Mouse (Mus musculus) neural tube, embryonic 15.5 days (tissue): ENCODE results near the gene Gm28374. TPM values are rescaled to one million over a fixed set of nuclear protein-coding genes. Genes with fewer than 3 reads are reported as not detected.

Source experiments
- ATAC-seq: fragments of 200-750 bp; cut with Nextera tagmentation; 2 replicates; pipeline ENCODE4 v1.8.0; 2017; ENCODE audit warnings: mild to moderate bottlenecking, moderate TSS enrichment, moderate library complexity; ENCODE audit not compliant: low FRiP score
- H3K27ac ChIP-seq: fragments of 300-500 bp; sonication (generic); replicated peaks from 2 replicates; pipeline ENCODE4 v1.5.1; 2015; ENCODE audit warnings: mild to moderate bottlenecking, inconsistent platforms
- H3K27me3 ChIP-seq: fragments of 300-500 bp; sonication (generic); replicated peaks from 2 replicates; pipeline ENCODE4 v1.6.1; 2015; ENCODE audit warnings: inconsistent platforms
- H3K36me3 ChIP-seq: fragments of 300-500 bp; sonication (generic); 2 replicates; pipeline ENCODE4 v1.6.1; 2015; ENCODE audit warnings: inconsistent platforms
- H3K4me1 ChIP-seq: fragments of 300-500 bp; sonication (generic); 2 replicates; pipeline ENCODE4 v1.6.1; 2015; ENCODE audit warnings: inconsistent platforms
- H3K4me2 ChIP-seq: fragments of 300-500 bp; sonication (generic); 2 replicates; pipeline ENCODE4 v1.6.1; 2015; ENCODE audit warnings: inconsistent platforms, mild to moderate bottlenecking, moderate library complexity
- H3K4me3 ChIP-seq: fragments of 300-500 bp; sonication (generic); replicated peaks from 2 replicates; pipeline ENCODE4 v1.5.1; 2015; ENCODE audit warnings: mild to moderate bottlenecking, inconsistent platforms
- H3K9ac ChIP-seq: fragments of 300-500 bp; sonication (generic); replicated peaks from 2 replicates; pipeline ENCODE4 v1.6.1; 2015; ENCODE audit warnings: mild to moderate bottlenecking, inconsistent platforms
- H3K9me3 ChIP-seq: fragments of 300-500 bp; sonication (generic); replicated peaks from 2 replicates; pipeline ENCODE4 v1.6.1; 2016; ENCODE audit warnings: inconsistent platforms
- WGBS: fragments of 180-500 bp; shearing (Covaris S2); methylation state at CpG from one replicate; pipeline ENCODE4 v1.1.7; 2015; ENCODE audit warnings: mixed read lengths; 5-methylcytosine and 5-hydroxymethylcytosine counted together
- polyA plus RNA-seq: library from polyadenylated mRNA; unstranded; fragments of >200 nt; fragmentation: Nextera tagmentation; extraction: Ambion mirVana; gene quantifications from 2 replicates; pipeline ENCODE4 v1.2.1, GENCODE M21; 2015

Gm28374 gene
- polyA plus RNA-seq, 1 experiment from 2014 or later, result 1.5 TPM

DNA sequence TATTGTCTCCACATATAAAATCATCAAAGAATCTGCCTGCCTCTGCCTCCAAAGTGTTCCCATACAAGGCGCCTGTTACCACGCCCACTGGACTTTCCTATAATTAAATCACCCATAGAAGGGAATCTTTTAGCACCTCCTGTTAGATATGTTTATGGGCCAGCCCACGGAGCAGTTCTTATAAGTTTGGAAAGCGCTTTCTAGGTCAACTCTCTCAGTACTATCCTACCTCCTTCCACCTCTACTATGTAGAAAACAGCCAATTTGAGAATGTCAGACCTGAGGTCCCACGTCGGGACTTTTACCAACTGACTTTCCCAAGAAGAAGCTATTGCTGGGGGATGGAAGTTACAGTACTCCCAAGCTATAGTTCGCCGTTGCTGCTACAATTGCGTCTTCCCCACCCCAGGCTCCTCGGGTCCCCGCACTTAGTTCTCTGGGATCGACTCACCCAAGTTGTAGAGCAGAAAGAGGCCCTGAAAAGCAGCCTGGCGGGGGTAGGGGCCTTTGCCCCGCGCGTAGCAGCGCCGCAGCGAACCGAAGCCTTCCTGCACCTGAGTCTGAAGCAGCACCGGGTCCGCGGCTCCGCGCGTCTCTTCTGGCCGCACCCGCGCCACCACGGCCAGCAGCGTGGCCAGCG, 35.4 kb upstream of the Gm28374 start:
- Histone ChIP-seq H3K27me3 (no peaks in the 10 kb centered on the region), H3K4me3 (peak overlapping the region; percentile 71), H3K9ac (peak overlapping the region; percentile 78), H3K9me3 (no peaks in the 10 kb centered on the region), H3K36me3 (peaks cover 35% of the 10 kb centered on the region), H3K4me1 (peaks cover 30% of the 10 kb centered on the region), H3K27ac (peak overlapping the region; percentile 95), H3K4me2 (peak overlapping the region; percentile 92)
- WGBS, result 5% methylated on average over 32 of the region's 32 CpGs
- ATAC-seq, result no peak

- H3K4me3 ChIP-seq, result peak overlapping the region; percentile 71; the same call in 1 of the 2 replicates
Measured at GRCm38 (mm10) chr19:6116113-6116850, 34.2 kb upstream of the Gm28374 start.

DNA sequence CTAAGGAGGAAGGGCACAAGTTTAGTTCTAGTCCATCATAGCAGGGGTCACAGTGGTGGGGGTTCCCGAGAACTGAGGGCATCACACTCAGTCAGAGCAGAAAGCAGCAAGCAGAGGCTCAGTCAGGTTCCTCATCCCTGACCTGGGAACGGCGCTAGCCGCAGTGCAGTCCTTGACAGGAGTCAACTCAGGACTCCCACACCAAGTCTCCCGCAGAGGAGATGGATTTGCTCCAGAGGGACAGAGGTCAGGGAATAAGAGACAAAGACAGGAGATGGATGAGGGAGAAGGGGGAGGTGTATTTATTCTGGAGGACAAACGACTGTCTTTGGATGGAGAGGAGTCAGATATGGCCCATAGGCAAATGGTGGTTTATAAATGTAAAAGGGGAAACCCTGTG, 31.1 kb upstream of the Gm28374 start:
- no peak overlapping the region for H3K4me3 ChIP-seq
- no peak for ATAC-seq
- WGBS, result 71% methylated on average over 6 of the region's 6 CpGs
- peaks cover 31% of the 10 kb centered on the region for H3K36me3 ChIP-seq
- H3K27me3 ChIP-seq, result no peaks in the 10 kb centered on the region
- no peaks in the 10 kb centered on the region for H3K9me3 ChIP-seq
- H3K9ac ChIP-seq, result no peak overlapping the region
- H3K4me2 ChIP-seq, result no peak overlapping the region
- no peak overlapping the region for H3K27ac ChIP-seq
- H3K4me1 ChIP-seq, result peaks cover 16% of the 10 kb centered on the region

More at GRCm38 (mm10) chr19:6116113-6116850, 34.2 kb upstream of the Gm28374 start:
- H3K27me3 ChIP-seq, result no peaks in the 10 kb centered on the region
- H3K4me2 ChIP-seq, result peak overlapping the region; percentile 92
- ATAC-seq, result no peak
- H3K4me1 ChIP-seq, result peaks cover 30% of the 10 kb centered on the region
- 90% methylated on average over 15 of the region's 15 CpGs for WGBS
- H3K9me3 ChIP-seq, result no peaks in the 10 kb centered on the region
- H3K36me3 ChIP-seq, result peaks cover 36% of the 10 kb centered on the region
- no peak overlapping the region for H3K27ac ChIP-seq
- H3K9ac ChIP-seq, result 0 out of 2 replicates have a peak overlapping the region, but pooled peaks have one; percentile 36

DNA sequence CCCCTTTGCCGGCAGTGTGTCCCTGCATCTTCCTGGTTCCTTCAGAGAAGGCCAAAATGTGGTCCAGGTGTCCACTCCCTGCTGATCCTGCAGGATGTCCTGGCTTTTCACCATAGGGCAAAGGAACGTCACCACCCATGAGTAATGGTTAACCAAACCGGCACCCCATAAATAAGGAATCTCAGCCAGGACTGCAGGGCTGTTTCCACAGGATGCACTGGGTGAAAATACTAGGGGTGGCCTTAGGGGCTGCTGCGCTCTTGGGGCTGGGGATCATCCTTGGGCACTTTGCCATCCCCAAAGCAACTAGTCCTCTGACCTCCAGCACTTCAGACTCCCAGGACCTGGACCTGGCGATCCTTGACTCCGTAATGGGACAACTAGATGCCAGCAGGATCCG, 23.5 kb upstream of the Gm28374 start, which contains the start of gene Naaladl1:
Gene Naaladl1, plus strand, starts transcription at position 197 of the 400 bp plus-strand sequence.
- H3K4me2 ChIP-seq, result no peak within 1 kb of the TSS
- H3K9me3 ChIP-seq, result no peaks in the 10 kb centered on the region
- no peaks in the 10 kb centered on the region for H3K36me3 ChIP-seq
- H3K9ac ChIP-seq, result no peak within 1 kb of the TSS
- no peaks in the 10 kb centered on the region for H3K4me1 ChIP-seq
- H3K27ac ChIP-seq, result no peak within 1 kb of the TSS
- H3K4me3 ChIP-seq, result no peak within 1 kb of the TSS
- no peak for ATAC-seq
- H3K27me3 ChIP-seq, result no peaks in the 10 kb centered on the region
- 88% methylated on average over 7 of the region's 7 CpGs for WGBS

- Histone ChIP-seq H3K36me3 (no peaks in the 10 kb centered on the region), H3K9ac (no peak overlapping the region)
- WGBS, result 89% methylated on average over 4 of the region's 4 CpGs
Measured at GRCm38 (mm10) chr19:6104476-6104875, 22.4 kb upstream of the Gm28374 start.

GRCm38 (mm10) chr19:6102169-6102853, 20.3 kb upstream of the Gm28374 start:
- no peak for ATAC-seq
- H3K4me1 ChIP-seq, result no peaks in the 10 kb centered on the region
- no peaks in the 10 kb centered on the region for H3K27me3 ChIP-seq
- H3K4me2 ChIP-seq, result no peak overlapping the region
- no peaks in the 10 kb centered on the region for H3K9me3 ChIP-seq
- WGBS, result 86% methylated on average over 6 of the region's 6 CpGs
- H3K9ac ChIP-seq, result no peak overlapping the region
- H3K4me3 ChIP-seq, result no peak overlapping the region
- no peak overlapping the region for H3K27ac ChIP-seq
- H3K36me3 ChIP-seq, result no peaks in the 10 kb centered on the region

More at GRCm38 (mm10) chr19:6104476-6104875, 22.4 kb upstream of the Gm28374 start:
- Histone ChIP-seq H3K27ac (no peak overlapping the region), H3K27me3 (no peaks in the 10 kb centered on the region), H3K4me2 (no peak overlapping the region), H3K9me3 (no peaks in the 10 kb centered on the region), H3K4me3 (no peak overlapping the region), H3K4me1 (no peaks in the 10 kb centered on the region)
- no peak for ATAC-seq

DNA sequence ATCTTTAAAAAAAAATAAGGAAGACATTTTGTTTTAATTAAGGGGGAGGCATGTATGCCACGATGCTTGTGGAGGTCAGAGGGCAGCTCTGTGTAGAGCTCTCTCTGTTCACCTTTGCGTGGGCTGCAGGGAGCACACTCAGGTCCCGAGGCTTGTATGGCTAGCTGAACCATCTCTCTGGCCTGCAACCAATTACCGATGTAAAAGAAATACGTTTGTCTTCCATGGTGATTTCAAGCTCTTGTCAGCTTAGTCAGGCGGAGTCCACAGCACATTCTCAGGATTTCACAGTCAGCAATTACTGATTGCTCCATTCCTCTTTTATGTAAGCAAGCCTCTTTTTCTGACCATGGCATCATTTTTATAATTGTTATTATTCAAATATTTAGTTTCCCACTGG, 19.1 kb upstream of the Gm28374 start:
- no peak overlapping the region for H3K9ac ChIP-seq
- no peak overlapping the region for H3K27ac ChIP-seq
- no peaks in the 10 kb centered on the region for H3K27me3 ChIP-seq
- H3K4me3 ChIP-seq, result no peak overlapping the region
- no peak overlapping the region for H3K4me2 ChIP-seq
- H3K4me1 ChIP-seq, result no peaks in the 10 kb centered on the region
- WGBS, result 58% methylated on average over 6 of the region's 6 CpGs
- H3K9me3 ChIP-seq, result no peaks in the 10 kb centered on the region
- no peaks in the 10 kb centered on the region for H3K36me3 ChIP-seq
- ATAC-seq, result no peak

DNA sequence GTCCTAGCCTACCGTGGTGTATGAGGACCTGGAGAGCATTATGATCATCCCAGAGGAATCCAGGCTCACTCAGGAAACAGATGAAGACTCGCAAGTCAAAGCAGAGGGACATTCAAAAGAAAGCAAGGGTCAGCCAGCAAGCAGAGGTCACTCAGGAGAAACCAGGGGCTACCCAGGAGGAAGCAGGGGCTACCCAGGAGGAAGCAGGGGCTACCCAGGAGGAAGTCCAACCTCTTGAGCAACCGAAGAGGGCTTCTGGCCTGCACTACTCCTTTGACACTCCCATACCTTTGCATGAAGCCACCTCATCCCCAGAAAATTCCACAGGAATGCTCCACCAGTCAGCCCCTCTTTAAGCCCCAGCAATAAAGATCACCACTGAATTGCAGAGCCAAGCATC, 15.8 kb upstream of the Gm28374 start:
- no peak overlapping the region for H3K27ac ChIP-seq
- H3K9ac ChIP-seq, result no peak overlapping the region
- no peak overlapping the region for H3K4me2 ChIP-seq
- WGBS, result 84% methylated on average over 3 of the region's 3 CpGs
- H3K4me3 ChIP-seq, result no peak overlapping the region
- H3K9me3 ChIP-seq, result no peaks in the 10 kb centered on the region
- no peaks in the 10 kb centered on the region for H3K4me1 ChIP-seq
- no peak for ATAC-seq
- no peaks in the 10 kb centered on the region for H3K36me3 ChIP-seq
- H3K27me3 ChIP-seq, result no peaks in the 10 kb centered on the region

GRCm38 (mm10) chr19:6094119-6094518, 12.1 kb upstream of the Gm28374 start, which contains the start of gene AC131692.1:
TSS of gene AC131692.1 (plus strand) at chr19:6094419.
- Histone ChIP-seq H3K9ac (no peak within 1 kb of the TSS), H3K9me3 (no peaks in the 10 kb centered on the region), H3K27me3 (no peaks in the 10 kb centered on the region), H3K27ac (no peak within 1 kb of the TSS), H3K4me1 (no peaks in the 10 kb centered on the region), H3K4me2 (no peak within 1 kb of the TSS), H3K4me3 (no peak within 1 kb of the TSS), H3K36me3 (0 out of 2 replicates have a peak, but pooled peaks cover 3% of the 10 kb centered on the region)
- no peak for ATAC-seq
- 92% methylated on average over 7 of the region's 7 CpGs for whole genome bisulfite sequencing

GRCm38 (mm10) chr19:6088841-6089240, 6.8 kb upstream of the Gm28374 start:
- Histone ChIP-seq H3K4me2 (no peak overlapping the region), H3K27me3 (no peaks in the 10 kb centered on the region), H3K4me1 (peaks cover 15% of the 10 kb centered on the region), H3K36me3 (0 out of 2 replicates have a peak, but pooled peaks cover 3% of the 10 kb centered on the region), H3K9me3 (no peaks in the 10 kb centered on the region), H3K27ac (no peak overlapping the region), H3K9ac (no peak overlapping the region), H3K4me3 (no peak overlapping the region)
- WGBS, result 94% methylated on average over 13 of the region's 13 CpGs
- ATAC-seq, result no peak

GRCm38 (mm10) chr19:6085417-6085879, 3.4 kb upstream of the Gm28374 start:
- Histone ChIP-seq H3K9ac (no peak overlapping the region), H3K4me1 (peaks cover 30% of the 10 kb centered on the region), H3K4me3 (peak overlapping the region; percentile 67), H3K27ac (no peak overlapping the region), H3K9me3 (no peaks in the 10 kb centered on the region), H3K27me3 (no peaks in the 10 kb centered on the region), H3K36me3 (peaks cover 26% of the 10 kb centered on the region), H3K4me2 (peak overlapping the region; percentile 94)
- ATAC-seq, result peak; percentile 36; the same call in 1 of the 2 replicates
- under 1% methylated on average over 17 of the region's 17 CpGs for WGBS
